Mouse (Mus musculus) neural tube, embryonic 10.5 days (tissue): Measurements from ENCODE around the gene Myo16.

Source experiments
- DNase-seq: peaks from one replicate; pipeline ENCODE4 v3.0.0-alpha.2; 2017; ENCODE audit warnings: low spot score; ENCODE audit errors: extremely low spot score

The Myo16 gene

DNA sequence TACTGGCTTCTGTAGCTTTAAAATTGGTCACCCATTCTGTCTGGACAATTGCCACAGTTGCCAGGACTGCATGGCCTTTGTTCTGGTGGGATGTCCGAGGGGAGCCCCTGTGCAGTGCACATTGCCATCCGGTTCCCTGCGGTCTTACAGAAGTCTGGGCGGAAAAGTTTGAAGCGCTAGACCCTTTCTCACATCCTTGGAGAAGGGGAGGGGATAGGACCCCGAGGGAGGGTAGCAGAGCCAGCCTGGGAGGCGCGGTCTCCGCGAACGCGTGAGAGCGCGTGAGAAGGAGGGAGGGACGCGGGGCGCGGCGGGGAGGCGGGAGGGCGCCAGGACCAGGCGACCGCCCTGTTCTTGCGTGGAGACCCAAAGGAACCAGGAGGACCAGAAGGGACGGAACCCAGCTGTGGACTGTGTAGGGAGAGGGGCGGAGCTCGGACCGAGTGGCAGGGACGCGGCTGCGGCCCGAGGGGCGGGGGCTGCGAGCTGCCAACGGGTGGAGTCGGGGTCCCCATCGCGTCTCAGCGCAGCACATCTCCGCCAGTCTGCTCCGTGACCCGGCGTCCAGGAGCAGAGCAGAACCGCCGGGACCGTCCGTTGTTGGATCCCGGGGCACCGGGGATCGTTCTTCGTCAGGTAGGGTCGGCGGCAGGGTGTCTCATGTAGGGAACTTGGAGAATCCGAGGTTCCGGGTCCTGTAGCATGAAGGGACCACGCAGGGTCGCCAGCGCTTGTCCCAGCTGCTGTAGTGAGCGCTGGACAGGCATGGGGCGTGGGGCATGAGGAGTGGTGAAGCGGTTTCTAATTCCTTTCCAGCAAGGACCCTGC lies at the start of gene Myo16:
Gene Myo16, plus strand, starts transcription at position 301 of the 828 bp plus-strand sequence.
- DNase-seq = peak; percentile 76

DNA sequence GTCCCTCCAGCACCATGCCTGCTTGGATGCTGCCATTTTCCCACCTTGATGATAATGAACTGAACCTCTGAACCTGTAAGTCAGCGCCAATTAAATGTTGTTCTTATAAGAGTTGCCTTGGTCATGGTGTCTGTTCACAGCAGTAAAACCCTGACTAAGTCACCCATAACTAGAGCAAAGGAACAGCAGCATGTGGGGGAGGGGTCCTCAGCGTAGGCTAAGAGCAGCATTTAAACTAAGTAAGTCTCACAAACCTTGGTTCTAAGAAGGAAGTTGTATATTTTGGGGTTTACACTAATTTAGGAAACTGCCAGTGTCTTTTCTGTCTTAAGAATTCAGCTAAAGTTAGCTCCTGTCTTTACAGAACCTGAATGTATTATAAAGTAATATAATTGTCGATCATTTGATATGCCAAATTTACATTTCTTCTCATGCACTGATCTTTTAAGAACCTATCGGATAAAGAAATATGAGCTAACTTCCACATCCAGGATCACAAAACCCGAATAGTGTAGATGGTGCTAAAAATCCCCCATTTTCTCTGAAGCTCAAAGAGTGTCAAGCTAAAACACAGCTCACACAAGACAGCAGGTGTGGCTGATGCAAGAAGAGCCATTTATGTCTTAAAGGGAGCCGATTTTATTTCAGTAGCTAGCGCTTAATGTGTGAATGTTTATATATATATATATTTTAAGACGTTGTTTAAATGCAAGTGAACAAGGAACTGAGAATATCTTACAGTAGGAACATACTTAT lies 45.0 kb upstream of the Myo16 start:
- DNase-seq = no peak

DNA sequence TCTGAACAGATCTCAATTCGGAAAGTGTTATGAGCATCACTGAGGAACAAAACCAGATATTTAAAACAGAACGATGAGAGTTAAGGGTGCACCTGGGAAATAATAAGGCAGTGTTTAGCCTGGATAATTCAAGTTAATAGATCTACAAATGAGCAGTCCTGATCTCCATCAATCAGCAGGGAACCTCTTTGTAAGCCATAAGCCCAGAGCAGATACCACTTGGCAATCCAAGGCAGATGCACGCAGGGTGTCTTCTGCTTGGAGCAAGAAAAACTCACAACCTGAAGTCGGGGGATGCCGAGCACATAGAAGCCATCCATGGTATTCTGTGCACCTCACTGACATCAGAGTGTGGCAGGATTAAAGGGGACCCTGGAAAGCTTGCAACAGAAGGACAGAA lies 31.0 kb upstream of the Myo16 start:
- no peak for DNase-seq

DNA sequence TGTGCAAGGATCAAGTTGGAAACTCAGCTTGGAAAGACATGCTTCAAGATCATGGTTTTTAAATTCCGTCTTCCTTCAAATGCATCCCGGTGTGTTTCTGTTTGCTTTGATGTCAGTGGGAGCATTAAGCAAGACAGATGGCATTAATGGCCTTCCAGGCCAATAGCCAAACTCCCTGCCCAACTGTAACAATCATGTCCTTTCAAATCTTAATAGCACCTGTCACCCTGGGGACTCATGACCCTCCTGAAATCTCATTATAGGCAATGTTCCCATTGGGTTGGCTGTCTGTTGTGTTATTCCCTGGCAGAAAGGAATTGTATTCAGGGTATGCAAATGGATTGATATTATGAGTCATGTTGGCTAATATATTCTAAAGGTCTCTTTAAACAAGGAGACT lies 30.3 kb upstream of the Myo16 start:
- no peak for DNase-seq

DNA sequence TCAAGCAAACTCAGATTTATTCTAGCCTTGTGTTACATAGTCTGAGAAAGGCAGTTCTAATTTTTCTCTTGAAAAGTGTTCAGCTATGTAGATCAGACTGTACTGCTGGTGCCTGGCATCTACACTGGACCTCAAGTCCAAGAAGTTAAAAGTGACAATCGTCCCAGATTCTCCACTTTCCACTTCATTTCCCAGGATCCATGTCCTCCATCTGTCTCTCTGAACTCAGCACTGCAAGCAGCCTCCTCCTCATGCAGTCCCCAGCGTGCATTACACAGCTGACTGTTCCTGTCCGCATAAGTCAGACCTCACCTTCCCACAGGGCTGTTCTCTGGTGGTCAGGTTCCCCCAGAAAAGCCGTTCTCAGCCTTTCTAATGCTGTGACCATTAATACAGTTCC lies 28.0 kb upstream of the Myo16 start:
- no peak for DNase-seq

DNA sequence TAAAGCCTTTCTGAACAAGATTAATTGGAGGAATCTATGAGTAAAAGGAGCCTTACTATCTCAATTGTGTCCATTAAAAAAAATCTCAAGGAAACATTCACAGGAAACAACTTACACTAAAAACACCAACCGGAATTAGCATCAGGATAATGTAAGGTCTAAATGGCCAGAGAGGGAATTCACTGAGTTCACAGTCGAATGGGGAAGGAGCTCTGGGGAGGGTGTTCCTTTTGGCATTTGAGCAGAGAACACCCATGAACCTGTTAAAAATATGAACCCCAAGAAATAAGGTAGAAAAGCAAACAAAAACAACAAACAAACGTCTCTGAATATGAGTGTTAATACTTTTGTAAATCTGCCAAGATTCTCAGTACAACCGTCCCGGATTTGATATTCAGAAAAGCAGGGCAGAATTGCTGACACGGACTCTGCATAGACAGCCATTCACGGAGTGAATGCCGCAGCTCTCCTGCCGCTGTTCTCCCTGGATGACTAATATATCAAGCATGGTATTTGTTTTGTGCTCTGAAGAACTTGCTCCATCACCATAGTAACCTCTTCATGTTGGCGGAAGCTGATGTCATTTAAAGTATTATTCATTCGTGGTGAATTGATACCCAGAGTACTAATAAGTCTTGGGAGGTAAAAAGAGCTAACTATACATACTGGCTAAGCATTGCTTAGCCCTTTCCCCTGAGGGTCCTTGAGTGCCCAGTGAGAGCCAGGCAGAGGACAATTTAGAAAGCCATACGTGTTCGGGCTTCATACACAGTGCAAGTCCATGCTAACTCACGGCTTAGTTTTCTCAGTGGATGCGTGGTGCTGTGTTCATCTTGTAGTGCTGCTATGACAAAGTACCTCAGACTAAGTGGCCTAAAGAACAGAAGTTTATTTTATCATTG lies 22.9 kb upstream of the Myo16 start:
- DNase-seq = no peak

DNA sequence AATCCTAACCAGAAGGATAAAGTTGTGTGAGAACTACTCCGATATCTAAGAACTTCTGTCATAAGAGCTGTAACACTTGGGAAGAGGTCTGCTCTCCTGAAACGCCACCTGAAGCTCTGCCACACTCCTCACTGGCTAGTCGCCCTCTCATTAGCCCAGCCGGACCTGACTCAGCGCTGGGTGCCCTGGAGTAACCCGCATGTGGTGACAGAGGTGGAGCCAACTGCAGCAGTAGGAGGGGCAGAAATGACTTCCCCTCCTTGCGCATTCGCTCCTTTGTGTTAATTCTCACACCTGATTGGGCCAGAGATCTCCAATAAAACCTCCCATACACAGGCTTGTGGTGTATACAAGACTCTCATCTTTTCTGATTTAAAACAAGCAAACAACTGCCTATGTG lies 14.2 kb upstream of the Myo16 start:
- no peak for DNase-seq

DNA sequence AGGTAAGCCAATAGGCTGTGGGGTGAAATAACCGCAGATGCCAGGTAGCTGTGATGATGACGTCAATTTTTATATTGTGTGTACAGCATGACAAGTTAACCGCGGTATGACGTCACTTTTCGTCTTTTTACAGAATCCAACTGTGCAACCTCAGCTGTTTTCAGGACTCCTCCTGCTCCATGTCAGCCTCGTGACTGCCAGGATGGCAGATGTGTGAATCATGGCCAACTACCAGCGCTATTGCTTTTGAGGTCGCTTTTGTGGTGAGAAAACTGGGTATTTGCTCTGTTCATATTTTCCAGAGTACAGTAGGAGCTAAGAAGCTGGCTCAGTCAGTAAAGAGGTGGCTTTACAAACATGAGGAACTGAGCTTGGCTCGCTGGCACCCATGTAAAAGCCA lies 9.8 kb upstream of the Myo16 start:
- DNase-seq = no peak

DNA sequence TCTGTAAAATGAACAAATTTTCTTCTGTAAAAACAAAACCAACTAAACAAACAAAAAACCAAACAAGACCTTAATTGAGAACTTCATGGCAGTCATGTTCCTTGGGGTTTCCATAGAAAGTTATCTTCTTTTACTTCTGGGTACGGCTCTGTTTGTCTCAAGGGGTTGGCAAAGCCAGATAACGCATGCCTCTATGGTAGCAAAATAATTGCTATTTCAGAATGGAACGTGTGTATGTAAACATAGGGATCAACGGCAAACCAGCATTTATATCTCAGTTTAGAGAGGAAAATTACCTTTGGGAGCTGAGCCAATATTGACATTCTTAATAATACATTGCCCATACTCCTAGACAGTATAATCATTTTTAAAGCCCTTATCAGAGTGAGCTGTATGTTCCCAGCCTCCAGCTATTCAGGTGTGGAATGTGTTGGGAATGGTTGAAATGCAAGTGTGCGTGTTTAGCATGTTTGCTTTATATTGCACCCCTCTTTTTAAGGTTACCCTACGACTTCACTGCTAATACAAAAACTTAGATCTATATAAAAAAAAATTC lies 1.9 kb upstream of the Myo16 start:
- DNase-seq = no peak

DNA sequence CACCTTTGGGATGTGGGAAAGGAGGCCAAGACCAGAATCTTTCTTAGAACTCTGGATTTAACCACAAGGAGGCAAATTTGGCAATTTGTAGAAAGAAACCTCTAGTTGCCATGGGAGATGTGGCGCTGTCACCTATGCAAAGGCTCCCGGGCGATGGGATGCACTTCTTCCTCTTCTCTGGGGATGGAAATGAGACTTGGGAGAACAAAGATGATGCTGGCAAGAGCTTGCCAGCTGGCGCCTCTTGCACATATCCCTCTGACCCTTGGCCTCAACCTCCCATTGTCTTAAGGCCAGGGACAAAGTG lies 681 bp downstream of the Myo16 start:
- peak; percentile 26 for DNase-seq

DNA sequence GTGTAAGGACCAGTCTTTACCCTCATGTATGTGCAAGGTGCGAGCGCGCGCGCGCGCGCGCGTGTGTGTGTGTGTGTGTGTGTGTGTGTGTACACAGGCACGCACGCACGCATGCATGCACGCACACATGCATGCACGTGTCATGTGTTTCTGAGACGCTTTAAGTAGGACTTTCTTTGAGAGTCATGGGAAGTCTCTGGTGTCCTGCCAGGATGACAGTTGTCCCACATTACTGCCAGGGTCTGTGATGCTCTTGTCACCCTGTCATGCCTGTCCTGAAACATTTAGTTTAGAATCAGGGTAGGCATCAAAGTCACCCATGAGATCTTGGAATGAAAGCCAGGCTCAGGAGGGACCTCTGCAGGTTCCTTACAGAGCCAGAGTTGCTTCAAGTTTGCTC lies 1.4 kb downstream of the Myo16 start:
- DNase-seq = no peak

DNA sequence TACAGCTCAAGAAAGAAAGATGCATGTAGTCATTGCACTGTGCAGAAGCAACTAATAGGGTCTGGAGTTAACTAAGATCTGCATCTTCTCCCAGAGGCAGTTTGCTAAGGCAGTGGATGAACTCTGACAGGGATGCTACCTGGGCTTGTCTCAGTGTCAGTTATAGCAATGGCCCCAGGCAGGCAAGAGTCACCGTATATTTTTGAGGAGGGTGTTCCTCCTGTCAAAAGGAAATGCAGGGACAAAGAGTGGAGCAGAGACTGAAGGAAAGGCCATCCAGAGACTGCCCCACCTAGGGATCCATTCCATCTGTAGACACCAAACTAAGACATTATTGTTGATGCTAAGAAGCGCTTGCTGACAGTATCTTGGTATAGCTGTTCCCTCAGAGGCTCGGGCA lies 7.4 kb downstream of the Myo16 start:
- DNase-seq = no peak

DNA sequence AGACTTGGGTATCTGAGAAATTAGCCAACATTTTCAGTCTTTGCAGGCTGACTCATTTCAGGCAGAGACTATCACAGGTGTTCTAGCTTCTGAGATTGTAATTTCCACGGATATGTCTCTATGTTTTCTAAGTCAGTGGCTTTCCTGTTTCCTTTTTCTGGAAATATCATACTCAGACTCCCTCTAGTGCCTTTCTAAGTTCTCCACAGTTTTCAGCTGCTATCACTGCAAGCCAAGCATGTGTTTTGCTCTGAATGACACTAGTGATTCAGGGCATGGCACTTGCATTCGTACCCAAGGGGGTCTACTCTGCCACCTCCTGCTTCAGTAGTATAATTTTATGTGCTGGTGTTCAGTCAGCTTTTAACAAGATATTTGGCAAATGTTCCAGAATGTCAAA lies 11.2 kb downstream of the Myo16 start:
- no peak for DNase-seq

DNA sequence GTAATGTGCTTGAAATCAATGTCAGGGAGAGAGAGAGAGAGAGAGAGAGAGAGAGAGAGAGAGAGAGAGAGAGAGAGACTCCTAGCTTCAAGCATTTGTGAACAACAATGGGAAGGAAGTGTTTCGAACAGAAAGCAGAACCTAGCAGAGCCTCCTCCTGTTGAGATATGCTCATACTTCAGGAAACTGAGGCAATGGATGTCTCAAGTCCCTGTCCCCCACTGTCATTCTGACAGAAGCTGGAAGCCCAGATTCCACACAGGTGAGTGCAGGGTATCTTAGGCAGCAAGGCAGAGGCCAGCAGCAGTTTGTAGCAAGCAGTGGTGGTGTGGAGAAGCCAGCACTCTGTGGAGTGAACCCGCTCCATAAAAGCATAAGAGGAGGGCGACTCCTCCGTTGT lies 14.6 kb downstream of the Myo16 start:
- DNase-seq = no peak

DNA sequence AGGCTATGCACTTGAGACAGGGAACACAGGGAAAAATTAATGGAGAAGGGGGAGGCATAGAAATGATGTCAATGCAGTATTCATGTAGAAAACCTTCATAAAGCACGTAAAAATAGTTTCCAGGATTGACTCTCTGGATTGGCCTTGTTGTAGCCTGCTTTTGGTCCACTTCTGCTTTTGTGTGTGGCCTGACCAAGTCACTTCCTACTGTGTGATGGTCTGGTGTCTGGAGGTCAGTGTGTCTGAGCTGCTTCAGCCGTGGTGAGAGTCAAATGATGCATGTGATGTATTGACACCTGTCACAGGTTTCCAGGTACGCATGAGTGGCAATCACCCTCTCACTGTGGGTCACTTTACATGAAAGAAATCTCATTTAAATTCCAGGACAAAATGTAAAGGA lies 16.2 kb downstream of the Myo16 start:
- DNase-seq = no peak

DNA sequence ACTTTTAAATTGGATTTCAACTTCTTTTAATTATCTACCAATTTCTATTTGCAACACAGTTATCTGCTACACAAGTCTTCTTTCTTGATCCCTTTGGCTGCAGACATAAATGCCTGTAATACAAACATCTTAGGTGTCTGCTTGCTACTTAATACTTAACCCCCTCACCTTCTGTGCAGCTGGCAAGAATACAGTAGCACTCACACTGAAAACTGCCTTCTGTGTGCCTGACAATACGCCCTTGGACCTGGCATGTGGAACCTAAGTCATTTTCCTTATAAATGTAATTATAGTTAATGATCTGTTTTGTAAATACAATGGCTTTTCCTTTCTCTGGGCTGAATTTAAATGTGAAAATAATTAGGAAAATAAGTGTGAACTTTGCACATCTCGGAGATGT lies 17.6 kb downstream of the Myo16 start:
- DNase-seq = no peak

DNA sequence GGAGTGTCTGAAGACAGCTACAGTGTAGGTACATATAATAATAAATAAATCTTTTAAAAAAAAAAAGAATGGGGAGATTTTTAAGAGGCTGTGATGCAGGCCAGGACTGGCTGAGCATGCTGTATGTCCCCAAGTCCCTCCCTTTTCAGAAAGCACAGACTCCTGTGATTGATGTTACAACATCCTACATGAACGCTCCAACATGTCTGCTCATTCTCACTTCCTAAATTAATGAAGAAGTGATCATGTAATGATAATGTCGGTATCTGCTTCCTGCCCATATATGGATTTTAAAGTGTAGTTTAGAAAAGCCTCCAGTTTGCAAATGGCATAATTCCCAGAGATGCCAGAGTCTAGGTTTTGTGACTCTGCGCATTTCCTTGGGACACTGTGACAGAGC lies 18.6 kb downstream of the Myo16 start:
- no peak for DNase-seq

DNA sequence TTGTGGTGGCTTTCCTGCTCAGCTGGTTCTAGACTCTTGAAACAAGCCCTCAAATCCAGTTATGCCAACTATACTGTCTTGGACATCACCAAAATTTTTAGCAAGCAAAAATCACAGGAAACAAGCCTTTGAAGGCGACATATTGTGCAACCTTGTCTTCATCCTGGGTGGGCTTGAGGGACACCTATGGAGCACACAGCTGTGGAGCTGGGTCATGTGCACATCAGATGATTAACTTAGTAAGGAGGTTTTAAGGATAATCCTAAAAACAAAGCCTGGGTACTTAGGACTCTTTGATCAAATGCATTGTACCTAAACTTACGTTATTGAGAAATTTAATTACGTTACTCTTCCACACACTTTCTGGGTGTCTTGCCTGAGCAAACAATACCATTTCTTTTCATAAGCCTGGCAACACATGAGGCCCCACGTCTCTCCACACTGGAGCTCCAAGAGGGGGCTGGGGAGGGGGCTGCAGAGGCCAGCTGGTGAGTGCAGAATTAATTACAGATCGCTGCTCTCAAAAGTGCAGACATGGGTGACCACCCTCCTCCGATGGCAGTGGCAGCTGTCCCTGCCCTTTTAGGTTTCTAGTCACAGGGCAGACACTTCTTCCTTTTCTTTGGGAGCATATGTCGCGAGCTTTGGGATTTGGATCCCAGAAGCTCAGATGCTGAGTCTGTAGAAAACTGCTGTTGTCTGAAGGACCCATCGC lies 19.5 kb downstream of the Myo16 start:
- peak; percentile 40 for DNase-seq

DNA sequence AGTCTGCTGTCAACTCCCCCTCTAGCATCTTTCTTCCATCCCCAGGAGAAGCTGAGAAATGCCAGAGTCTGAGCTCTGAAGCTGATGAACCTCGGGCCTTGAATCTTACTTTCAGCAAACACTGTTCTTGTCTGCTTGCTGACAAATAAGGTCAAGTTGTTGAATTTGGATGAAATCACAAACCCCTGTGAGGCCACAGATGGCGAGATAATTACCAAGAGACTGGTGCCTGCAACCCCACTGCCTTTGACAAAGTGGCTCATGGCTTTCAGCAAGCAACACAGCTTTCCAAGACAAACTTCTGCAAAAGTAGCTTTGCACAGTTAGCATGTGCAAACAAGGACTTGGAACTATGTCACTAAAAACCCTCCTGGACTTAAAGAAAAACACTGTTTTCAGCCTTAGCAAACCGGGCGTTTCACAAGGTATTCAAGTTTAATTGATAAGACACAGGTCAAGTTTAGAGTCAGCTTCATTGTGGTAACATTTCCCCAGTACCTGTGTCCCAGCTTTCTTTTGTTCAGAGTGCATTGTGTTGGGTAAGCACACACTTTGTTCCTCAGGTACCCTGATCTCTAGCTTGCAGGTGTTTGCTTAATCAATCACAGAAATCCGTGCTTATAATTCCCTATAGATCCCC lies 20.6 kb downstream of the Myo16 start:
- DNase-seq = no peak

DNA sequence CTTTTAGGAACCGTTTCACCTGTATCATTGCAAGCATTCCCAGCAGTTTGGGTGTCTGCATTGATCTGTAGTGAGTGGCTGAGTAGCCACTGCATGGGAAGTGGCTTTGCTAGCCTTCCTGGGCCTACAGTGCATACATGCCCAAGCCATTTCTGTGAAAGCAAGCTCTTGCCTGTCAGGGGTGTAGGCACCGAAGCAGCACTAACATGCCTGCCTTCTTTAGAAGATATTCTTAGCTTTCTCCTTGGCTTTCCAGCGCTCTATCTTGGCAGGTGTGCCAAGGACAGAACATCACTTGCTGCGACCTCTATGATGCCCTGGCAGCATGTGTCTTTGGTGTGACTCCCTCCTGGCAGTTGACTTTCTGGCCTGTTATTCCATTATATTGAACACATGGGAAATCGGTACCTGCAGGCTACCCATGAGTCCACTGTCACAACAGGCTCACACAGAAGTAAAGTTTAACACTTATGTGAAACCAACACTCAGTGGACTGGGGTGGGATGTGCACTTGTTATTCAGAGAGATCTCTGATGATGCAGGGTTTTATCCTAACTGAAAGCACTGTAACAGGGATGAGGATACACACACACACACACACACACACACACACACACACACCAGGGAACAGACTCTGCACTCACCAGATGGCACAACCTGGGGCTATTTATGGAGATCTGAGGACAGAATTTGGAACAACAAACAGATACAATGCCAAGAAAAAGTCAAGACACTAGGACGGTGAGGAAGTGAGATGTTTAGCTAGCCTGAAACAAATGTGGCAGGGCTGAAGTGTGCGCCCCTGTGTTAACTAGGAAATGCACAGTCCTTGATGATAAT lies 21.4 kb downstream of the Myo16 start:
- DNase-seq = no peak
